ENCODE assay signal across 14 mouse cellular contexts in the genomic region with DNA sequence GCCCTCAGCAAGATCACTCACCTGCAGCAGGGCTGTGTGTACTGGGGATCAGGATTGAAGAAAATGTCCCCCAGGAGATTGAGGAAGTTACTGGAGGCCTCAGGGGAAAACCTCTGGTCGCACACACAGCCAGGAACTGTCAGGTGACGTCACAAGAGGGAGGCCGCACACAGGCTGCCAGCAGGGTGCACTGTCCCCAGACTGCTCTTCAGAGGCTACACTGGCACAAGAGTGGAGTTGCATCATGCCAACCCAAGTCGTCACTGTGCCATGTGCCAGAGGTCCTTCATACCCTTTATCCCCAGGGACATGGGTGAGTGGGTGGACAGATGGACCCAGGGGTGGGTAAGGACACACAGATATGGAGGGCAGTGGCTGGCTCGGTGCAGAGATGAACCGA. TPM values are rescaled to one million over a fixed set of nuclear protein-coding genes. Genes with fewer than 3 reads are reported as not detected.
A peak's percentile ranks its signal among the peaks of the same experiment; 100 is the strongest.
DNase-seq lines count a peak whose midpoint lies in the region; ATAC-seq and TF ChIP-seq lines count a peak whose summit lies in the region.
"Had no signal": no experiment of that assay in that cellular context is flagged by ENCODE, and none has a peak within 500 bp of the region (broad histone marks: within the 10 kb centered on the region; RNA-seq: fewer than 3 reads in every experiment).

No protein-coding gene starts in this region.

- no peak overlapping the region for H3K4me3 ChIP-seq in lung, postnatal 0 days (ENCODE audit: low read depth, low read length)
- H3K4me3 ChIP-seq in bone marrow macrophage, adult 2 months (ENCODE audit: insufficient read depth, low read length): no peak overlapping the region
- H3K4me3 ChIP-seq: embryonic facial prominence, embryonic 15.5 days had no signal

- TF ChIP-seq CTCF in lung, postnatal 0 days (IDR thresholded peaks at IDR 0.05): peak; percentile 38
- TF ChIP-seq CTCF in bone marrow macrophage, adult 2 months (IDR thresholded peaks at IDR 0.05; ENCODE audit: low read depth, low read length): peak; percentile 42; the same call in 1 of the 2 replicates

- TF ChIP-seq EP300 in lung, postnatal 0 days (IDR thresholded peaks at IDR 0.05): no peak

- H3K36me3 ChIP-seq in lung, postnatal 0 days (ENCODE audit: insufficient read depth, low read length): 0 out of 2 replicates have a peak, but pooled peaks cover 10% of the 10 kb centered on the region
- H3K36me3 ChIP-seq: embryonic facial prominence, embryonic 15.5 days had no signal

- ATAC-seq in lung, postnatal 0 days: no peak
- ATAC-seq in neutrophil, adult 5-6 weeks (ENCODE audit: extremely low read depth, insufficient number of reproducible peaks, low FRiP score, poor library complexity, severe bottlenecking): peak; percentile 37

- H3K27me3 ChIP-seq in lung, postnatal 0 days (replicated peaks; ENCODE audit: insufficient read depth, low read length): no peaks in the 10 kb centered on the region
- H3K27me3 ChIP-seq: embryonic facial prominence, embryonic 15.5 days had no signal

- H3K9me3 ChIP-seq in lung, postnatal 0 days (ENCODE audit: low read length): no peaks in the 10 kb centered on the region
- H3K9me3 ChIP-seq: embryonic facial prominence, embryonic 15.5 days had no signal

- DNase-seq in adrenal gland, adult 2 months: peak; percentile 33
- no peak for DNase-seq in adrenal gland, adult 18-20 months (ENCODE audit: low spot score in 2 of 2)
- DNase-seq in lung, postnatal 0 days (ENCODE audit: low spot score): peak; percentile 15
- no peak for DNase-seq in lung, adult 18-20 months
- no peak for DNase-seq in right cerebral cortex, postnatal 10 days (ENCODE audit: low spot score in 2 of 2)
- no peak for DNase-seq in left cerebral cortex, adult 8-10 months (ENCODE audit: low spot score in 2 of 2)
- DNase-seq: cerebellum, adult 9-11 months; heart, adult 18-20 months; right cerebral cortex, postnatal 14 days; thymus, adult 18-20 months had no signal

- WGBS in lung, postnatal 0 days: 69% methylated on average over 6 of the region's 6 CpGs

- H3K4me1 ChIP-seq in lung, postnatal 0 days (ENCODE audit: insufficient read depth, low read depth, low read length): no peaks in the 10 kb centered on the region
- peaks cover 19% of the 10 kb centered on the region for H3K4me1 ChIP-seq in bone marrow macrophage, adult 2 months (ENCODE audit: control insufficient read depth, insufficient read depth, low read length)
- H3K4me1 ChIP-seq: embryonic facial prominence, embryonic 15.5 days had no signal

- no peak overlapping the region for H3K9ac ChIP-seq in lung, postnatal 0 days (replicated peaks; ENCODE audit: low read depth)
- H3K9ac ChIP-seq: embryonic facial prominence, embryonic 15.5 days had no signal

- TF ChIP-seq POLR2A in bone marrow macrophage, adult 2 months (IDR thresholded peaks at IDR 0.05; ENCODE audit: borderline replicate concordance, low read depth, low read length): no peak

- H3K4me2 ChIP-seq in lung, postnatal 0 days (replicated peaks; ENCODE audit: low read depth, low read length): no peak overlapping the region
- H3K4me2 ChIP-seq: embryonic facial prominence, embryonic 15.5 days had no signal

- H3K27ac ChIP-seq in lung, postnatal 0 days (ENCODE audit: low read length): no peak overlapping the region
- peak overlapping the region; percentile 16; the same call in 1 of the 2 replicates for H3K27ac ChIP-seq in bone marrow macrophage, adult 2 months (ENCODE audit: insufficient read depth, low read depth, low read length)
- H3K27ac ChIP-seq: embryonic facial prominence, embryonic 15.5 days; macrophage had no signal

RNA-seq across cellular contexts. Expression of a gene that starts 15.9 kb away (rescaled TPM):
- total RNA-seq in adrenal gland, adult 2 months (2021): 10 to 100 TPM; 54.6 to 59.1 TPM
- polyA plus RNA-seq in adrenal gland, adult 2 months (2012; rRNA removed): 143 TPM in 2 replicates
- total RNA-seq in adrenal gland, adult 18-20 months (2021): 10 to 100 TPM; 53.6 to 57.2 TPM
- polyA plus RNA-seq in lung, postnatal 0 days (2015; fragmentation: Nextera tagmentation; extraction: Ambion mirVana): 14.8 and 15.7 TPM in 2 replicates
- polyA plus RNA-seq in bone marrow macrophage, adult 2 months (2012; ENCODE audit: insufficient read depth, insufficient read length, missing spikeins): 86.1 and 111 TPM in 2 replicates
- 20.5 and 21.7 TPM in 2 replicates for total RNA-seq in neutrophil, adult 5-6 weeks (2017)
- 10 to 100 TPM; 33.6 to 46.8 (median 36.7) TPM for total RNA-seq in left cerebral cortex, adult 8-10 months (2022)

RNA-seq across cellular contexts. Expression of a gene that starts 18.0 kb away (rescaled TPM):
- 100 to 1,000 TPM; 435 to 767 TPM for total RNA-seq in adrenal gland, adult 2 months (2021)
- polyA plus RNA-seq in adrenal gland, adult 2 months (2012; rRNA removed): 215 and 251 TPM in 2 replicates
- 100 to 1,000 TPM; 581 to 655 TPM for total RNA-seq in adrenal gland, adult 18-20 months (2021)
- 281 and 298 TPM in 2 replicates for polyA plus RNA-seq in lung, postnatal 0 days (2015; fragmentation: Nextera tagmentation; extraction: Ambion mirVana)
- polyA plus RNA-seq in bone marrow macrophage, adult 2 months (2012; ENCODE audit: insufficient read depth, insufficient read length, missing spikeins): 280 and 308 TPM in 2 replicates
- 192 and 198 TPM in 2 replicates for total RNA-seq in neutrophil, adult 5-6 weeks (2017)
- 100 to 1,000 TPM; 439 to 442 (median 441) TPM for total RNA-seq in left cerebral cortex, adult 8-10 months (2022)

RNA-seq across cellular contexts. Expression of a gene that starts 53.8 kb away (rescaled TPM):
- 1 to 10 TPM; 4.0 to 6.9 TPM for total RNA-seq in adrenal gland, adult 2 months (2021)
- 5.1 and 8.3 TPM in 2 replicates for polyA plus RNA-seq in adrenal gland, adult 2 months (2012; rRNA removed)
- total RNA-seq in adrenal gland, adult 18-20 months (2021): 1 to 10 TPM; 4.4 to 6.9 TPM
- polyA plus RNA-seq in lung, postnatal 0 days (2015; fragmentation: Nextera tagmentation; extraction: Ambion mirVana): 0.04 TPM in 1 of 2 replicates, not detected in the other
- polyA plus RNA-seq in bone marrow macrophage, adult 2 months (2012; ENCODE audit: insufficient read depth, insufficient read length, missing spikeins): not detected in 2 replicates
- not detected in 2 replicates for total RNA-seq in neutrophil, adult 5-6 weeks (2017)
- total RNA-seq in left cerebral cortex, adult 8-10 months (2022): 100 to 1,000 TPM; 388 to 449 (median 430) TPM
- polyA plus RNA-seq: macrophage had no signal

Comparison
In these comparisons a context has a peak if more than half of its experiments do, and no peak if none do; other contexts are left out.
1. DNase-seq: peak in adrenal gland, adult 2 months (single experiment) and lung, postnatal 0 days (single experiment); none in adrenal gland, adult 18-20 months (0 of 2), lung, adult 18-20 months (0 of 2), right cerebral cortex, postnatal 10 days (0 of 2) and left cerebral cortex, adult 8-10 months (0 of 2).
2. RNA of a gene that starts 53.8 kb away (total RNA-seq): 388 to 449 TPM in left cerebral cortex, adult 8-10 months; 4.0 to 6.9 TPM in adrenal gland, adult 2 months, 4.4 to 6.9 TPM in adrenal gland, adult 18-20 months and not detected in neutrophil, adult 5-6 weeks; every median in the first group is over 10 times any median in the second.